Mouse (Mus musculus) layer of hippocampus, adult 18-20 months (tissue): Measurements from ENCODE around the gene Gm15737. TPM values are rescaled to one million over a fixed set of nuclear protein-coding genes. Genes with fewer than 3 reads are reported as not detected.

Source experiments
- DNase-seq, 2 experiments: peaks; one replicate each; pipeline ENCODE4 v3.0.0; 2022; ENCODE audit warnings: low spot score in 2 of 2
- long read RNA-seq: library from polyadenylated mRNA; stranded (forward); transcript quantifications from one replicate; pipeline ENCODE4 v2.0.0, GENCODE M21; 2021
- total RNA-seq, 2 experiments: library from RNA; stranded (reverse); gene quantifications; 2 replicates each; pipeline ENCODE4 v1.2.3; 2021

The Gm15737 gene
- total RNA-seq: not detected
- long read RNA-seq: 0 reads

GRCm38 (mm10) chr6:92869089-92869581 is at the start of gene Gm15737:
Gm15737 (plus strand) TSS chr6:92869357.
- peak in 1 of 2 experiments; percentile 45 for DNase-seq

- no peak for DNase-seq
Observed at GRCm38 (mm10) chr6:92821606-92822005, 47.6 kb upstream of the Gm15737 start.

- no peak for DNase-seq
Observed at GRCm38 (mm10) chr6:92822006-92822405, 47.2 kb upstream of the Gm15737 start.

- no peak for DNase-seq
Observed at GRCm38 (mm10) chr6:92823991-92824390, 45.2 kb upstream of the Gm15737 start.

GRCm38 (mm10) chr6:92826561-92826960 is 42.6 kb upstream of the Gm15737 start:
- no peak for DNase-seq

GRCm38 (mm10) chr6:92827360-92827759 is 41.8 kb upstream of the Gm15737 start:
- no peak for DNase-seq

- no peak for DNase-seq
Observed at GRCm38 (mm10) chr6:92829148-92829547, 40.0 kb upstream of the Gm15737 start.

GRCm38 (mm10) chr6:92831106-92831505 is 38.1 kb upstream of the Gm15737 start:
- no peak for DNase-seq

GRCm38 (mm10) chr6:92842000-92842399 is 27.2 kb upstream of the Gm15737 start:
- no peak for DNase-seq

GRCm38 (mm10) chr6:92843474-92843873 is 25.7 kb upstream of the Gm15737 start:
- no peak for DNase-seq

- peak; percentile 23 to 40 for DNase-seq
Observed at GRCm38 (mm10) chr6:92845898-92846297, 23.3 kb upstream of the Gm15737 start.

- no peak for DNase-seq
Observed at GRCm38 (mm10) chr6:92846614-92847013, 22.5 kb upstream of the Gm15737 start.

GRCm38 (mm10) chr6:92849208-92849607 is 19.9 kb upstream of the Gm15737 start:
- DNase-seq: no peak

- peak; percentile 50 to 78 for DNase-seq
Observed at GRCm38 (mm10) chr6:92850250-92850649, 18.9 kb upstream of the Gm15737 start.

- no peak for DNase-seq
Observed at GRCm38 (mm10) chr6:92854873-92855272, 14.3 kb upstream of the Gm15737 start.

- no peak for DNase-seq
Observed at GRCm38 (mm10) chr6:92857761-92858160, 11.4 kb upstream of the Gm15737 start.

GRCm38 (mm10) chr6:92858721-92859510 is 10.2 kb upstream of the Gm15737 start:
- no peak for DNase-seq

GRCm38 (mm10) chr6:92860285-92860912 is 8.8 kb upstream of the Gm15737 start:
- no peak for DNase-seq

- DNase-seq: no peak
Observed at GRCm38 (mm10) chr6:92862599-92862998, 6.6 kb upstream of the Gm15737 start.

- no peak for DNase-seq
Observed at GRCm38 (mm10) chr6:92869582-92870219, 544 bp downstream of the Gm15737 start.

GRCm38 (mm10) chr6:92871813-92872212 is 2.7 kb downstream of the Gm15737 start:
- no peak for DNase-seq

- DNase-seq: no peak
Observed at GRCm38 (mm10) chr6:92872766-92873165, 3.6 kb downstream of the Gm15737 start.
